Mouse (Mus musculus) layer of hippocampus, adult 9-10 months (tissue): Measurements from ENCODE around the gene Trim8.

Source experiments
- DNase-seq: peaks from one replicate; pipeline ENCODE4 v3.0.0; 2022; ENCODE audit warnings: low spot score

Trim8 gene

GRCm38 (mm10) chr19:46523480-46524151 lies 22.1 kb downstream of the Trim8 start:
- no peak for DNase-seq

DNA sequence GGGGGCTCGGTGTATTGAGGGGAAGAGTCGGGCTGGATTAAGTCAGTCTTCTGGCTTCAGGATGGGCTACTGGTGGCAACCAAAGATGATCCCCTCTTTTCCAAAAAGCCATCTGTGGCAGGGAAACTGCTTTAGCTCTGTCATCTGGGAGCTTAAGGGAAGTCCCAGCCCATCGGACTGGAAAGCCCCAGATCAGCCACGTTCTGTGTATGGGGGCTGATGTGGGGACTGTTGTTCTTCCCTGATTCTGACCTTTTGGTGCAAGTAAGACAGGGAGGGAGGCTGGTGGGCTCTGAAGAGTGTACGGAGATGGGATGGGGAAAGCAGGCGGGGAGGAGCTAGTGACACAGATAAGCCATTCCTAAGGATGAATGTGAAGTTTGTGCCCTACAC lies 22.6 kb downstream of the Trim8 start:
- no peak for DNase-seq

- no peak for DNase-seq
Observed at GRCm38 (mm10) chr19:46524601-46525321, 23.3 kb downstream of the Trim8 start.

GRCm38 (mm10) chr19:46525691-46526631 lies 24.5 kb downstream of the Trim8 start:
- DNase-seq: no peak

GRCm38 (mm10) chr19:46527632-46528528 lies 26.4 kb downstream of the Trim8 start:
- DNase-seq: no peak

- no peak for DNase-seq
Observed at GRCm38 (mm10) chr19:46528529-46529213, 27.2 kb downstream of the Trim8 start.

- DNase-seq: no peak
Observed at GRCm38 (mm10) chr19:46529601-46530448, 28.3 kb downstream of the Trim8 start.

GRCm38 (mm10) chr19:46530449-46530990 lies 29.0 kb downstream of the Trim8 start:
- no peak for DNase-seq

GRCm38 (mm10) chr19:46531071-46532030 lies 29.8 kb downstream of the Trim8 start:
- DNase-seq: no peak

DNA sequence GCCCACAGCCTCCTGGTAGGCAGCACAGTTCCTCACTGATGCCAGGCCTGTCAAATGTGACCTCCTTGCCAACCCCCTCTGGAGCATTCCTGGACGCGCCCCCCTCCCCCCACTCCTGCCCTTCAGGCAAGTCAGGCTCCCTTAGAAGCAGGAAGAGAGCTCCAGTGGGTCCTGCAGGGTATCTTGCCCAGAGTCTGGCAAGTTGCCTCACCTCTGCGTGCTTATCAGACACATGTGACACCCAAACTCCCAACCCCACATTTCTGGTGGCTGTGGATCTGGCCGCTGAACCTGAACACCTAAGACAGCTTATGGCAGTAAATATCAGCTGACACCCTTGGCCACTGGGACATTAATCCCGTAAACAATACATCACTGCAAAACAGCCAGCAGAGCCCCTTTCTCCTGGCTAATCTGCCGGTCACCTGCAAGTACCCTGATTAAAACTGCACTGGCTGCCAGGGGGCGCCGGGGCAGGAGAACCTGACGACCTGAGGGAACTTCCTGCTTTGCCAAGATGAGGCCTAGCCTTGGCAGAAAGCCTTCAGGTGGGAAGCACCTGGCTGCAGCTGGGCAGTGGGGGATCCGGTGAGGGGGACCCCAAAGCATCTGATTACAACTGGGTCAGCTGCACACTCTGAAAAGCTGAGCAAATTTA lies 30.7 kb downstream of the Trim8 start:
- DNase-seq: no peak

- DNase-seq: no peak
Observed at GRCm38 (mm10) chr19:46533066-46533465, 31.6 kb downstream of the Trim8 start.

DNA sequence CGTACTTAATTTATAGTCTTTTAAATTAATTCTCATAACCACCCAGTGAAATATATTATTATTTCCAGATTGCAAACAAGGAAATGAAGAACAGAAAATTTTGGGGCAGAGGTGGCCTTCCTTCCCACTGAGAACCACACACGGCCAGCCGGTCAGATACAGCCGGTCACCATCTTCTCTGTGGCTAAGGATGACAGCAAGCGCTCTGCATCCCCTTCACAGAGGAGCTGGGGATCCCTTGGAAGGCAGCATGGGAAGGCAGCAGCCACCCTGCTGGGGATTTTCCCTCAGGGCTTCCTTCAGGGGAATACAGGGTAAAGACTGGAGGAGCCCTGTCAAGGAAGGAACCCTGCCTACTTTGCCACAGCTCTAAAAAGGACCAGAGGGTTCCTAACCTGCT lies 32.0 kb downstream of the Trim8 start:
- DNase-seq: no peak

- no peak for DNase-seq
Observed at GRCm38 (mm10) chr19:46534542-46535098, 33.1 kb downstream of the Trim8 start.

DNA sequence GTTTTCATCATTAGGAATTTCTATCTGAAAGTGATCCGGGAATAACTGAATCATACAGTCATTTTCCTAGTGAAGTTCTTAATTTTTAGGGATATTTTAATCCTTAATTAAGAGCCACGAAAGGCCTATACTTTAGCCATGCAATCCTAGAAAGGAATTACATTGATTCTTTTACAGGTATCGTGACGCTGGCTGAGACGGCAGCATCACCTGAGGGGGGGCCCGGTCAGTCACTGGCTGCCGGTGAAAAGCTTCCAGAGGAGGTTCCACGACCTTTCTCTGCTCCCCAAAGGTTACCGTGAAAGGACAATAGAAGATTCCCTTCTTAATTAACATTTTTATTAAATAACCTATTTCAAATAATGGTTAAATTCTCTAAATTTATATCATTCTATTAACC lies 35.9 kb downstream of the Trim8 start:
- no peak for DNase-seq

- DNase-seq: no peak
Observed at GRCm38 (mm10) chr19:46538213-46538612, 36.7 kb downstream of the Trim8 start.

- no peak for DNase-seq
Observed at GRCm38 (mm10) chr19:46542750-46543149, 41.2 kb downstream of the Trim8 start.

DNA sequence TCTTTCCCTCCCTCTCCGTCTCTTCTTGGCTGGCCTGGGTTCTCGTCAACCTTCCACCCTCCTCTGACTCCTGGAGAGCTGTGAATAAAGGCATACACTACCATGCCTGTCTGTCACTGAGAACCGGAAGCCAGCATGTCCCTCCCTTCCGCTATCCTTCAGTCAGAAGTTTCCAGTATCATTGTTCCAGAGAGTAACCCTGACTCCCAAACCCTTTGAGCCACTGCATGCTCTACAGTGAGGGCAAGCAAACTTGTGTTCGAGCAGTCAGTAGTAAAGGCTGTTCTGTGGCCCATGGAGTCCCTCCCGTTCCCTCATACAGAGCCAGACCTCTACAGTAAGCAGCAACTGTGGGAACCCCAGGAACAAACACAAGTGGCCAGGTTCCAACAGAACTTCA lies 46.1 kb downstream of the Trim8 start:
- no peak for DNase-seq

DNA sequence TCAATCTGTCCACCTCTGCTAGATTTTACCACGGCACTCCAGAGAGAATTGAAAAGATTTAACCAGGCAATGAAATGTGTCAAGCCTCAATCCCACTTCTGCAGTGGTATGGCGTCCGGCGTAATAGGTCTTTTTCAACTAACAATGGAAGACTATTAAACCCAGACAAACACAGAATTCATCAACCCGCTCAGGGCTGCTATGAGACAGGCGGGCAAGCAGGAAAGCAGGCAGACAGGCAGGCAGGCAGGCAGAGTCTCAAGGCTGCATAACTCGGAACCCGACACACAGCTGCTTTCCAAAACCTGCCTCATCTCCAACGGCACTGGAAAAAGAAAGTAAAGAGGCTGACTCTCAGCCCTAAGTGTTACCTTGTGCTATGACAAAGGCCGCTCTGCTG lies 46.6 kb downstream of the Trim8 start:
- DNase-seq: no peak
